Mouse (Mus musculus) erythroblast, adult 5-6 weeks (primary cell): ENCODE results near the gene Chil1. TPM values are rescaled to one million over a fixed set of nuclear protein-coding genes. Genes with fewer than 3 reads are reported as not detected.
A peak's percentile ranks its signal among the peaks of the same experiment; 100 is the strongest.

Source experiments
- ATAC-seq: replicated peaks from 2 replicates; pipeline ENCODE4 v1.8.0; 2016; ENCODE audit warnings: moderate number of reproducible peaks, mild to moderate bottlenecking, moderate TSS enrichment, inconsistent platforms; ENCODE audit not compliant: poor library complexity, low FRiP score, severe bottlenecking
- total RNA-seq, 2 experiments: library from RNA; stranded (forward) in 1 of 2; stranded (reverse) in 1 of 2; fragments of 150-400 nt in 1 of 2; fragments of 200-764, 138-1000 nt in 1 of 2; gene quantifications; 2 replicates each; pipeline versions ENCODE4 v1.2.3 to v1.2.4; 2015 to 2017; ENCODE audit warnings: low replicate concordance in 2 of 2

The Chil1 gene
- total RNA-seq (2015; ENCODE audit: low replicate concordance) (71.3 and 98.6 TPM in 2 replicates), total RNA-seq (2017; ENCODE audit: low replicate concordance) (29.3 and 58.3 TPM in 2 replicates)

GRCm38 (mm10) chr1:134182025-134182424 lies at the start of gene Chil1:
Gene Chil1 (plus strand): TSS chr1:134182176.
- no peak for ATAC-seq

GRCm38 (mm10) chr1:134133316-134133715 lies 48.7 kb upstream of the Chil1 start:
- no peak for ATAC-seq

- no peak for ATAC-seq
These were observed 45.6 kb upstream of the Chil1 start for GRCm38 (mm10) chr1:134136351-134136750.

- ATAC-seq, result no peak
These were observed 43.6 kb upstream of the Chil1 start for GRCm38 (mm10) chr1:134138424-134138823.

GRCm38 (mm10) chr1:134142363-134142794 lies 39.6 kb upstream of the Chil1 start:
- no peak for ATAC-seq

GRCm38 (mm10) chr1:134146066-134146465 lies 35.9 kb upstream of the Chil1 start:
- ATAC-seq, result no peak

GRCm38 (mm10) chr1:134150076-134150475 lies 31.9 kb upstream of the Chil1 start:
- no peak for ATAC-seq

- no peak for ATAC-seq
These were observed 31.2 kb upstream of the Chil1 start for GRCm38 (mm10) chr1:134150745-134151144.

- ATAC-seq, result peak; percentile 73
These were observed 30.1 kb upstream of the Chil1 start for GRCm38 (mm10) chr1:134151655-134152412.

GRCm38 (mm10) chr1:134152626-134153590 lies 29.1 kb upstream of the Chil1 start:
- no peak for ATAC-seq

- no peak for ATAC-seq
These were observed 27.9 kb upstream of the Chil1 start for GRCm38 (mm10) chr1:134154121-134154520.

- ATAC-seq, result no peak
These were observed 27.3 kb upstream of the Chil1 start for GRCm38 (mm10) chr1:134154655-134155054.

- no peak for ATAC-seq
These were observed 21.6 kb upstream of the Chil1 start for GRCm38 (mm10) chr1:134160404-134160803.

- no peak for ATAC-seq
These were observed 20.6 kb upstream of the Chil1 start for GRCm38 (mm10) chr1:134161399-134161798.

GRCm38 (mm10) chr1:134162510-134163225 lies 19.3 kb upstream of the Chil1 start:
- no peak for ATAC-seq

- ATAC-seq, result no peak
These were observed 18.5 kb upstream of the Chil1 start for GRCm38 (mm10) chr1:134163476-134163875.

- no peak for ATAC-seq
These were observed 17.5 kb upstream of the Chil1 start for GRCm38 (mm10) chr1:134164454-134164853.

GRCm38 (mm10) chr1:134166547-134166946 lies 15.4 kb upstream of the Chil1 start:
- ATAC-seq, result no peak

GRCm38 (mm10) chr1:134167416-134168305 lies 14.3 kb upstream of the Chil1 start:
- ATAC-seq, result no peak
